Mouse (Mus musculus) mesoderm, embryonic 11.5 days (tissue): Measurements from ENCODE around the gene Myo7a.
A peak's percentile ranks its signal among the peaks of the same experiment; 100 is the strongest.

Experiments
- DNase-seq: peaks from one replicate; pipeline ENCODE4 v3.0.0-alpha.2; 2012; ENCODE audit warnings: low read depth, low spot score

The Myo7a gene

DNA sequence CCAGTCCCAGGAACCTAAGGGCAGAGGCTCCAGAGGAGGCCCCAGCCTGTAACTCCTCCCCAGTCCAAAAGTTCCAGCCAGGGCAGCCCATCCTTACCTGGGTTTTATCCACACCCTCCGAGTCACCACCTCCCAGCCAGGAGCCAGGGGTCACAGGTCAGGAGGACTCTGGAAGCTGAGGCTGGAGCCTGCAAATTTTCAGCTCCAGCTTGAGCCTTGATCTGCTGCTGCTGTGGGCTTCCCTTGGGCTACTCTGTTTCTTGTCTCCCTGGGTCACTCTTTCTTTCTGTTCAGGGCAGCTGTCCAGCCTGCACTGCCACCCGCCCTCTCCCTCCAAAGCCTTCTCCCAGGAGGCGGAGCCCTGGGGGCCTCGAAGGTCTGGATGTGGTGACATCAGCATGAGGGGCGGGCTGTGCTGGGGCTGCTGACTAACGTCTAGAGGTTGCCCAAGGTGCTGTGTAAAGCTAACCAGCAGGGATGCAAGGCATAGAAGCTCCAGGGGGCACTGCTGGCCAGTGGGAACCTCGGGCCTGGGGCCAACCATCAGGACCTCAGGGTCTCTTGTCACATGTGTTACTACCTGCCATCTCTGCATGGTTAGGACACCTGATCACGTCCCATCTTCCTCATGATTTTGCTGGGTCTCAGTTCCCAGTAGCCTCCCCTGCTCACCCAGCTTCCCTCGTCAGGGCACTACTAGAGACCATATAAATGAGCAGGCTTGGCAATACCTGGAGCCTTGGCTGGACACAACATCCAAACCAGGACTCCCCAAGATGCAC, at the start of gene Myo7a:
Gene Myo7a, minus strand, starts transcription at position 346 of the 782 bp plus-strand sequence.
- no peak for DNase-seq

DNA sequence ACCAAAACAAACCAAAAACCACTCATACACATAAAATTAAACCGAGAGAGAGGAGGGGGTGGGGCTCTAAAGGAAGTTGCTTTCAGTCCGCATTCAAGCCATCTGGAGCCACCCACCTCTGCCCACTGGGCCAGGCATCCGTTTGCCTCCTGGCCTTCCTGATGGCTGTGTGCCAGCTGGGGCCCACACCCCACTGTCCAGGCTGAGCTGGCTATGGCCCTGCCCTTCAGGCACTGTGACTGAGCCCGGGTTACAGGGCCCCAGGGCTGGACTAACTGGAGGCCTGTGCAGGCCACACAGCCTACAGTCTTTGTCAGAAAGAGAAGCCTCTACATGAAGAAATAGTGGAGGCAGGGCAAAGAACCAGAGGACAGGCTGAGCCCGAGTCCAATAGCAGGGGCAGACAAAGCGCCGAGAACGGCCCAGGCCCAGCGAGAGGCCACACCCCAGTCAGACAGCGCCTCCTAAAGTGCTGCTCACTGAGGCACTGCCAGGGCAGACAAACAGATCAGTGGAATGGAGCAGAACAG, 45.7 kb upstream of the Myo7a start:
- DNase-seq, result no peak

DNA sequence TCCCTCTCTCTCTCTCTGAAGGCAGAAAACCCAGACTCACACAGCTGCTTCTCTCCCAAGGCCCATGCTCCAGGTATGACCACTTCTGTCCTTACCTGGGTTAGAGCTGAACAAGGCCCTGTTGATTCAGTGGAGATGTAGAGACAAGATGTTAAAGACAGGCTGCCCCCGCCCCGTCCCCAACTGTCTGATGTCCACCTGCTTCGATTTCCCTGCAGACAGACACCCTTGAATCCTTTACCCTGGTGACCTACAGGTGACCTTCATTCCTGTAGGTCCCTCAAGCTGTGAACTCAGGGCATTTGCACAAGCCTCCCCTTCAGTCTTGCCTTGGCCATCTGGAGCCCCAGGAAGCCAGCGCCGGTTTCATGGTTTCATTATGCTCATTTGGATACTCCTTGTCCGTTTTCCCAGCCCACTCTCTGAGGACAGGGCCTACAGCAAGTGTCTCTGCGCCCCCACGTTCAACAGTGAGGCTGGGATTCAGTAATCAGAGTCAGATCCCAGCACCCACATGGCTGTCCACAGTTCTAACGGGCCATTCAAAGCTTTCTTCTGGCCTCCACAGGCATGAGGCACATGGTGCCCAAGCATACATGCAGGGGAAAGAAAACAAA, 45.2 kb upstream of the Myo7a start:
- DNase-seq, result no peak

DNA sequence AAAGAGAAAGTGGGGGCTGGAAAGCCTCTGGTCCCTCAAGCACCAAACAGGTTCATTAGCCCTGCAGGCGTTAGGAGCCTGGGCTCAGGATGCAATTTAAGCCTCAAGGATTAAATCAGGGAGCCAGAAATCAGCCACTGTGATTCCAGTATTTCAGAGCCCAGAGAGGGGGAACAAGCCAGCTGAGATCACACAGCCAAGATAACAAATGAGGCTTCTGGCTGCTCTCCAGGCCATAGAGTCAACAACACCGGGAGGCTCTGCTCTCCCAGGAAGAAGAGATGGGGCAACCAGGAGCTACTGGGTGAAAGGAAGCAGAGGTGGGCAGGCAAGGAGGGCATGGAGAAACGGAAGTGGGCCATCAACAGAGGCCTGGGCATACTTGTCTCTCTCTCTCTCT, 44.4 kb upstream of the Myo7a start:
- no peak for DNase-seq

DNA sequence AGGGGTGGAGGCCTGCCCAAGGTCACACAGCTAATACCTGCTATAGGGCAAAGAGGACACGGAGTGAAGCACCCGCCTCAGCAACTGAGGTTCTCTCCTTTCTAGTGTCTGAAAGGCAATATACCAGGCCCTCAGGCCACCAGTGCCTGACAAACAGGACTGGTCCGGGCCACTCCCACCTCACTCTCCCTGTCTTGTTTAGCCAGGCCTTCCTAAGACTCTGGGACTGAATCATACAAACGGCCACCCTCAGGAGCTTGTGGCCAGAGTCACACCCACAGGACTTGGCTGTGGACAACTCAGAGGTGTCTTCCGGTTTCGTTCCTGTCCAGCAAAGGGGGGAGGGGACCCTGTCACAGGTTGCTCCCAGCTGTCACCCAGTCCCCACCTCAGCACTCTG, 42.9 kb upstream of the Myo7a start:
- no peak for DNase-seq

- DNase-seq, result no peak
These were observed 40.9 kb upstream of the Myo7a start for GRCm38 (mm10) chr7:98160041-98160740.

DNA sequence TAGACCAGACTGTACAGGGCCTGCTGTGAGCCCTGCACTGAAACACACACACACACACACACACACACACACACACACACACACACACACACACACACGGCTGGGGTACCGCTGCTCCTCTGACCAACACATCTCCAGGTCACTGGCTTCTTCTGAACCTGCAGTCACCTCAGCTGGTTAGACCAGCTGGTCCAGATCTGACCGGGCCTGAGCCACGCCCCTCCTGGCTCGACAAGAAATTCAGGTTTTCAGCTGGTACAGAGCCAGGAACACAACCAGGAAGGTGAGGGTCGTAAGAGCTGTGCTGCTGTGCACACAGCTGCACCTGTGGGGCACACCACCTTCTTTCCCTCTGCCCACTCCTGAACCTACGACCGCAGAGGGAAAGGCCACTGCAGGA, 39.2 kb upstream of the Myo7a start:
- DNase-seq, result no peak

DNA sequence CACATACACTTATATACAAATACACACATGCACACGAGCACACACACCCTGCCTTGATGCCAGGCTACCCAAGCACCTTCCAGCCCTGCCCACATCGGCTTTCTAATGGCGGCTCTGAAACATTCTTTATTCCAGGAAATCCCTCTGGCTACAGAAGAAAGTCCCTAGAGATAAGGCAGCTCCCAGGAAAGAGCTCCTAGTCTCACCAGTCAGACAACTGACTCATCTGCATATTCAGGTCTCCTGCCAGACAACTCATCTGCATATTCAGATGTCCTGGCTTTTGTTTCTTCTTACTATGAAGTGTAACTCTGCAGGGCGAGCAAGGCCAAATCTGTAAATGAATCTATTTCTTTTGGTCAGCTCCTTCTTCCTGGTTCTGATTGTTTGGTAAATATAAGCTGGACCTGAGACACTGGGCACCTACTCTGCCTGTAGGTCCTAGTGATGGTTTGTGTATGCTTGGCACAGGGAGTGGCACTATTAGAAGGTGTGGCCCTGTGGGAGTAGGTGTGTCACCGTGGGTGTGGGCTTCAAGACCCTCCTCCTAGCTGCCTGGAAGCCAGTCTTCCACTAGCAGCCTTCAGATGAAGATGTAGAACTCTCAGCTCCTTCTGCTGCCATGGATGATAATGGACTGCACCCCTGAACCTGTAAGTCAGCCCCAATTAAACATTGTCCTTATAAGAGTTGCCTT, 38.5 kb upstream of the Myo7a start:
- DNase-seq, result no peak

DNA sequence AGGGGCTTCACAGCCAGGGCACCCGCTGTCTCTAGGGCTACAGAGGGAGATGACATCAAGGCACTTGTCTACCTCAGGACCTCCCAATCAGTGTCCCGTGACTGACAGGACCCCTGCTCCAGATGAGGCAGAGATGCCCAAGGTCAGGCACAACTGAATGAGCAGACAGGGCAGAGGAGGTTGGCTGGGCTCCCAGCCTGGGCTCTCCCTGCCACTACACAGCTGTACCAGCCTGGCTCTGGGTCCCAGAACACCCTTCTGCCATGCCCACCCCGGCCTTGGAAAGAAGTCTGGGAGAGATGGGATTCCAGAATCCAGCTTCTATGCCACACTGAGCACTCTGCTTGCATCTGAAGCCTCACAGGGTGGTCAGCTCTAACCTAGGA, 36.9 kb upstream of the Myo7a start:
- no peak for DNase-seq

DNA sequence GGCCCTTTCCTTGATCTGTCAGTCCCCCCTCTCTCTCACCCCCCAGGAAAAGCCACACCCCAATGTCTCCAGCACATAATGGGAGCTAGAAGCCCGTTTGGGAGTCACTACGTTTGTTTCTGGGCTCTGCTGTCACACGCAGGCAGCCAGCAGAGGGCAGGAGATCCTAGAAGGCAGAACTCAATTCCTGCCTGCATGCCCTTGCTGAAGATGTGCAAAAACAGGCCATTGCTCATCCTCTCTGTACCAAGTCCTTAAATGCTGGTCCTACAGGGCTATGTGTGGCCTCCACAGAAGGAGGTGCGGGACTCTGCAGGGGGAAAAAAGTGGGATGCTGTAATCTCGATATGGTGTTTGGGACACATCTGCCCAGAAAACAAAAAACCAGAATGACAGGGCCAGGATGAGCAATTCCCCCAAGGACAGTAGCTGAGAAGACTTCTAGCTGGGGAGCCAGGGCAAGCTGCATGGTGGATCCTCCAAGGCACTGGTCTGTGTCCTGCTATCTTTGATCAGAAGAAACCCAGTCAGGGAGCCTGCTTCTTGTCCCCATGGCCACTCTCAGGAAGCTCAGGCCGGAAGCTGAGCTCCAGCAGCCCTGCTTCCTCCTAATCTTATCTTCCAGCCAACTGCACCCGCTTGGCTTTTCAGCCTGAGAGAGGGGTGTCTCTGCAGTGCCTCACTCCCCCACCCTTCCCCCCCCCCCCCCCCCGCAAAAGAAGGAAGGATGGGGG, 36.4 kb upstream of the Myo7a start:
- DNase-seq, result peak; percentile 62

- DNase-seq, result no peak
These were observed 34.6 kb upstream of the Myo7a start for GRCm38 (mm10) chr7:98153892-98154291.

DNA sequence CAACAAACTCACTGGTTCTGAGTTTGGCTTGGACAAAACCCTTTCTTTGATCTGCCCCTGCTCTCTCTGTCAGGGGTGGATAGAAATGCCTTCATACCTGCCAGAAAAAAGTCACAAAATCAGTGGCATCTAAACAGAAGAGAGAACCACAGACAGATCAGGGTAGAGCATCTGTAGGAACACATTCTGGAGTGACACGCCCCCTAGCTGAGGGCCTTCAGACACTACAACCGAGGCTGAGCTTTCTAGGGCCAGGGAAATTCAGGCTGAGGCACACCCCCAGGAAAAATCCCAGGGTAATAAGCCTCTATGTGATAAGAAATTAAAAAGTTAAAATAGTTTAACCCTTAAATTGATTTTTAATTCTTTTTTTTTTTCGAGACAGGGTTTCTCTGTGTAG, 34.0 kb upstream of the Myo7a start:
- no peak for DNase-seq

- no peak for DNase-seq
These were observed 33.1 kb upstream of the Myo7a start for GRCm38 (mm10) chr7:98152400-98152799.

DNA sequence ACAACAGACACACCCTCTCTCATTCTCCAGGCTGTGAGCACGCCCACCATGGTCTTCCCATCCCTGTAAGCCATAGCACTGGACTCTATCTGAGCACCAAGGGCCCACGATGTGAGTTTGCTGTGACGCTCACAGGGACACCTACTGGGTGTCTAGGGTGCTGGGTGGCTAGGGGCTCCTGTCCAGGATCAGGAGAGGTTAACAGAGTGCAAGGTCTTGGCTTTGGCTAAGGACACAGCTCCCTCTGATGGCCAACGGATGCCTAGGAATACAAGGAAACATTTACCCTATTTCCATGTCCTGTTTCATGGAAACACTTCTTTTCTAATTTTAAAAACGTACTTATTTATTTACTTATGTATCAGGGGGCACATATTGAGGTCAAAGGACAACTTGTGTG, 31.2 kb upstream of the Myo7a start:
- DNase-seq, result no peak

GRCm38 (mm10) chr7:98149802-98150201, 30.5 kb upstream of the Myo7a start:
- DNase-seq, result no peak

DNA sequence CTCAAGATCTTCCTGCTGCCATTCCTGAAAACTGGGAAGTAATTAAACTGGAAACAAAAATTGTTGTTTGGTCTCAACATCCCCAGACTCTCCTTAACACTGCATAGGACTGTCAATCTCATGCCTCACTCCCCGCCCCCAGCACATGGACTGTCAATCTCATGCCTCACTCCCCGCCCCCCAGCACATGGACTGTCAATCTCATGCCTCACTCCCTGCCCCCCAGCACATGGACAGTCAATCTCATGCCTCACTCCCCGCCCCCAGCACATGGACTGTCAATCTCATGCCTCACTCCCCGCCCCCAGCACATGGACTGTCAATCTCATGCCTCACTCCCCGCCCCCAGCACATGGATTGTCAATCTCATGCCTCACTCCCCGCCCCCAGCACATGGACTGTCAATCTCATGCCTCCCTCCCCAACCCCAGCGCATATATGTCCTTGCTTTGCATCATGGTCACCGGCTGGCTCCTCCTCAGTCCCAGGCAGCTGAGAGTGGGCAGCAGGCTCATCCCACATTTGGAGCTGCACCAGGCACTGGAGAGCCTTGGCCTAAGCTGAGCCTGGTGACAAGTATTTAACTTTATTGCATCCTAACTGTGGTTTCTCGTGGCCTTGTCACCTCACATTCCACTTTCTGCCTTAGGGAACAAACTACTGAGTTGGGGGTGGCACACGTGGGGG, 29.5 kb upstream of the Myo7a start:
- DNase-seq, result no peak

DNA sequence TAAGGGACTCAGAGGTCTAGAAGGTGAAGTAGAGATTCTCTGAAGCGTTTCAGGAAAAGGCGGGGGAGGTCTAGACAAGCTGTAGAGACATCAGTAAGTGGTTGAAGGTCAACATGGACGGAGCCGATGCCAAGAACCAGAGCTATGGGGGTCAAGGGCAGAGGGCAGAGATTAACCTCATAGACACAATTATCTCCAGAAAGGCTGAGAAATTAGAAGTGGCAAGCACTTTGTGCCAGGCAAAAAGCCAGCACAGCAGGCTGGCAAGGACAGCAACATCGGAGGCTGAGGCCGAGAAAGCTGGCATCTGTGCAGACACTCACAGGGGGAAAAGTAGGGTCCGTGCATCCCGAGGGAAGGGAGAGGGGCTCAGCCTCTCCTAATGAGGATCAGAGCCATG, 28.4 kb upstream of the Myo7a start:
- DNase-seq, result no peak

DNA sequence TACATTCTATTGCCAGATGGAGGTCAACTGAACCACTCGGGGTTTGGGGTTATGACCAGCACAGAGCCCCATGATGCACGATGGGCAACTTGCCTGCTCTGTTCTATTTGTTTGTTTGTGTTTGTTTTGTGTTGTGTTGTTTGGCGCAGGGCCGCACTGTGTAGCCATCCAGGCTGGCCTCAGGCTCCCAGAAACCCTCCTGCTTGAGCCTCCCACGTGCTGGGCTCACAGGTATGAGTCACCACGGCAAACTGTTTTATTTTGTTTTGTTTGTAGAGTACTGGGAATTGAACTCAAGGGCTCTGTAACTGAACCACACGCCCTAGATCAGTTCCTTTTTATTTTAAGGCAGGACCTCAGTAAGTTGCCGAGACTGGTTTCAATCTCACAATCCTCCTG, 27.1 kb upstream of the Myo7a start:
- DNase-seq, result no peak

DNA sequence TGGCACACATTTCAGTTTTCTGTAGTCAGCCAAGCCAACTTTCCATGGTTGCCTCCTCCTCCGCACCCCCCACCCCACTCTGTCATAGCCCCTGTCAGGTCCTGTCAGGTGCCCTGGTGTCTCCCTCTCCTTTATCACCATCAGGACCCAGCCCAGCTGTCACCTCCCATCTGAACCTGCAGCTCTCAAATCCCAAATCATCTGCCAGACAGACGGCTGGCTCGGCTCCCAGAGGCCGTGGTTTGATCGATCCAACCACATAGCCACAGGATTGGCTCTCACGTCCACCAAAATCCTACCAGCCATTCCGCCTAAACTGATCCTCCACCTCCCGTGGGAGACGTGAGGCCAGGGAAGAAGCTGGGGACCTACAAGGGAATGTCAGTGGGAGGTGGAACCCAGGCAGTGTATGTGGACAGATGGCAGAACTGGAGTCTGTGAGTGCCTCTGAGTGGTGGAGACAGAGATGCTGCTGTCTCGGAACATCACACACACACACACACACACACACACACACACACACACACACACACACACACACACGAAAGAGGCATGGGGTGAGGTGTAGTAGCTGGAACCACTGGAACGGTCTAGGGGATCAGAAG, 26.6 kb upstream of the Myo7a start:
- no peak for DNase-seq

- no peak for DNase-seq
These were observed 26.1 kb upstream of the Myo7a start, which contains the start of gene Omp for GRCm38 (mm10) chr7:98145402-98145801. Gene Omp, minus strand, starts transcription at chr7:98145502.
